Comparison of ENCODE assay signal across 8 mouse cellular contexts in genomic region chr2:27973840-27974239, GRCm38 (mm10).
DNase-seq lines count a peak whose midpoint lies in the region; ATAC-seq and TF ChIP-seq lines count a peak whose summit lies in the region.

No protein-coding gene starts in this region.

- H3K27me3 ChIP-seq in heart, embryonic 12.5 days (replicated peaks): no peaks in the 10 kb centered on the region
- no peaks in the 10 kb centered on the region for H3K27me3 ChIP-seq in Patski
- no peaks in the 10 kb centered on the region for H3K27me3 ChIP-seq in heart, embryonic 13.5 days (replicated peaks)
- no peaks in the 10 kb centered on the region for H3K27me3 ChIP-seq in neural tube, embryonic 11.5 days (ENCODE audit: control insufficient read depth, insufficient read depth, low read length)

- 59% methylated on average over 3 of the region's 3 CpGs for WGBS in heart, embryonic 12.5 days
- WGBS in heart, embryonic 13.5 days: 57% methylated on average over 3 of the region's 3 CpGs
- WGBS in neural tube, embryonic 11.5 days: 53% methylated on average over 3 of the region's 3 CpGs

- in situ Hi-C loops in Patski (cut with MboI; ENCODE audit: low pct_unique_long_range_greater_than_20kb): loop anchor here (5.0 kb wide), 1 partner anchor 202 kb away; no protein-coding TSS in a partner anchor

- peak; percentile 84 for TF ChIP-seq CTCF in Patski (IDR thresholded peaks at IDR 0.05)

- H3K4me3 ChIP-seq in heart, embryonic 12.5 days: no peak overlapping the region
- no peak overlapping the region for H3K4me3 ChIP-seq in heart, embryonic 13.5 days
- no peak overlapping the region for H3K4me3 ChIP-seq in neural tube, embryonic 11.5 days (ENCODE audit: low read depth, low read length)

- 0 out of 2 replicates have a peak, but pooled peaks cover 4% of the 10 kb centered on the region for H3K9me3 ChIP-seq in heart, embryonic 12.5 days (replicated peaks)
- H3K9me3 ChIP-seq in heart, embryonic 13.5 days: no peaks in the 10 kb centered on the region
- no peaks in the 10 kb centered on the region; the same call in 1 of the 2 replicates for H3K9me3 ChIP-seq in neural tube, embryonic 11.5 days (ENCODE audit: control insufficient read depth, low read length)

- H3K9ac ChIP-seq in heart, embryonic 12.5 days: no peak overlapping the region
- 0 out of 2 replicates have a peak overlapping the region, but pooled peaks have one; percentile 5 for H3K9ac ChIP-seq in heart, embryonic 13.5 days
- no peak overlapping the region for H3K9ac ChIP-seq in neural tube, embryonic 11.5 days (ENCODE audit: low read length)

- intact Hi-C loops in left cerebral cortex, postnatal 25 days (cut with DNase I): loop anchor here (1.0 to 2.0 kb wide), 2 partner anchors 49 to 421 kb away; no protein-coding TSS in a partner anchor

- peaks cover 69% of the 10 kb centered on the region for H3K36me3 ChIP-seq in heart, embryonic 12.5 days
- peaks cover 72% of the 10 kb centered on the region for H3K36me3 ChIP-seq in heart, embryonic 13.5 days
- H3K36me3 ChIP-seq in neural tube, embryonic 11.5 days (ENCODE audit: control insufficient read depth, insufficient read depth, low read length): no peaks in the 10 kb centered on the region

- H3K27ac ChIP-seq in heart, embryonic 12.5 days (ENCODE audit: poor library complexity, severe bottlenecking): no peak overlapping the region
- no peak overlapping the region for H3K27ac ChIP-seq in heart, embryonic 13.5 days (replicated peaks)
- H3K27ac ChIP-seq in neural tube, embryonic 11.5 days (ENCODE audit: low read depth, low read length): no peak overlapping the region

- H3K4me2 ChIP-seq in heart, embryonic 12.5 days: no peak overlapping the region
- no peak overlapping the region for H3K4me2 ChIP-seq in heart, embryonic 13.5 days
- H3K4me2 ChIP-seq in neural tube, embryonic 11.5 days (ENCODE audit: low read depth): no peak overlapping the region

- DNase-seq in heart, adult 8-10 months (ENCODE audit: low spot score): peak; percentile 41
- DNase-seq in Patski (ENCODE audit: low read depth, low spot score): no peak
- DNase-seq in cerebellum, postnatal 4 days (ENCODE audit: low spot score in 2 of 2): peak; percentile 55 to 75
- DNase-seq in left cerebral cortex, postnatal 25 days (ENCODE audit: low spot score in 2 of 2): peak; percentile 47 to 48
- peak; percentile 69 for DNase-seq in neural tube, embryonic 11.5 days (ENCODE audit: low spot score)
- peak; percentile 81 for DNase-seq in thymus, postnatal 4 days

- H3K4me1 ChIP-seq in heart, embryonic 12.5 days (replicated peaks): peaks cover 6% of the 10 kb centered on the region
- peaks cover 13% of the 10 kb centered on the region; the same call in 1 of the 2 replicates for H3K4me1 ChIP-seq in heart, embryonic 13.5 days
- no peaks in the 10 kb centered on the region for H3K4me1 ChIP-seq in neural tube, embryonic 11.5 days (ENCODE audit: control insufficient read depth, insufficient read depth, low read length)

- POLR2A ChIA-PET in Patski (lab: Charles Lee): no interaction called here

- no peak for ATAC-seq in heart, embryonic 12.5 days (ENCODE audit: insufficient number of reproducible peaks, low FRiP score)
- no peak for ATAC-seq in Patski
- no peak for ATAC-seq in heart, embryonic 13.5 days (ENCODE audit: extremely low read depth, insufficient number of reproducible peaks, low FRiP score, low TSS enrichment)
- no peak for ATAC-seq in neural tube, embryonic 11.5 days (ENCODE audit: insufficient read depth, low FRiP score, low TSS enrichment)

- CTCF ChIA-PET in Patski (lab: Charles Lee): interaction anchor here (0.6 to 2.4 kb wide), 13 partner anchors 9 to 202 kb away, joined by 3 to 11 read pairs (median 3); no protein-coding TSS in a partner anchor
